Mouse (Mus musculus) thymus, postnatal 25 days (tissue): ENCODE measurements around the gene Copz2.
"Not testable (repeated sequence)": the region's sequence is repeated elsewhere in the genome, so short reads cannot be mapped to it uniquely, and the experiment has no call there.

Source experiments
- DNase-seq: peaks from one replicate; pipeline ENCODE4 v3.0.0; 2022

The Copz2 gene

DNA sequence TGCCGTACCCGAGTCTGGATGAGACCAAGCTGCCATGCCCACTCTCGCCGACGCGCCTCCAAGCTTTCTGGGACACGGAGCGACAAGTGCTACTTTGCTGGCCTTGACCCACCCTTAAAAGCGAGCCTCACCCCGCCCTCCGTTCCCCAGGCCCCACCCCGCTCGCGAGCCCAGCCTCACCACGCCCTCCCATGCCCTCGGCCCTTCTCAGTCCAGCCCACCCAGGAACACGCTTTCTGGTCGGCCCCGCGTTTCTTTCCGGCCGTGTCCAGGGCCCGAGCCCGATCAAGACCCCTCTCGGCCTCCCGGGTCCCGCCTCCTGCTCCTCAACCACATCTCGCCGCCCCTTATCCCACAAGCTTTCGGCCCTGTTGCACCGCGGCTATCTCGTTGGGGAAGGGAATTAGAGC, 20.3 kb upstream of the Copz2 start:
- DNase-seq: peak; percentile 74

DNA sequence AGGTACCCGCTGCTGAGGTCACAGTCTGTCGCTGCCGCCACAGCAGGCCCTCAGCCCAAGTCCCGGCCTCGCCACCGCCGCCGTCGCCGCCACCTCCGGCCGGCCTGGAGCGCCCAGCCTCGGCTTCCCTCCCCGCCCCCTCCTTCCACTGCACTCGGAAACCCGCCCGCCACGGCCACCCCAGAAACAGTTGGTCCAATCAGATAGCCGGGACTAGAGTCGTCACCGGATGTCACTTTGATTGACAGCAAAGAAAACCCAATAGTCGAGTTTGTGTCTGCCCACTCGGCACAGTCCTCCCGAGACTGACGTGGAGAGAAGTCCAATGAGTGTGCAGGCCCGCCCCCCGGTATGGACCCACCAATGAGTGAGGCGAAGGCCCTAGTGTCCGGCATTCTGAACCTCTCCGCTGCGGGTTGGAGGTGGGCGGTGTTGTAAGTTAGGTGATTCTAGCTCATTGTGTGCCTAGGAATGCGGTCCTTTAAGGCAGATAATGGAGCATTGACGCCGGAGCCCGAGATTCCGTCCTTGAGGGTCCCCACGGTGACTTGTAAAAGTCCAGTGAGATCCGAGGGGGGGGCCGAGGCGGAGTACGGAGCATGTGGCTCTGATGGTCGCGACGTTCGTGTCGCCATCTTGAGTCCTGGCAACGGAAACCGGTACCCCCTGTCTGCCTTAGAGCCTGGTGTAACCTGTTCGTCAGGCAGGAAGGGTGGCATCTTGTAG, 19.7 kb upstream of the Copz2 start, which contains the start of gene Nfe2l1:
Nfe2l1 (minus strand) TSS at position 156 of the 726 bp plus-strand sequence.
- peak; percentile 96 for DNase-seq

DNA sequence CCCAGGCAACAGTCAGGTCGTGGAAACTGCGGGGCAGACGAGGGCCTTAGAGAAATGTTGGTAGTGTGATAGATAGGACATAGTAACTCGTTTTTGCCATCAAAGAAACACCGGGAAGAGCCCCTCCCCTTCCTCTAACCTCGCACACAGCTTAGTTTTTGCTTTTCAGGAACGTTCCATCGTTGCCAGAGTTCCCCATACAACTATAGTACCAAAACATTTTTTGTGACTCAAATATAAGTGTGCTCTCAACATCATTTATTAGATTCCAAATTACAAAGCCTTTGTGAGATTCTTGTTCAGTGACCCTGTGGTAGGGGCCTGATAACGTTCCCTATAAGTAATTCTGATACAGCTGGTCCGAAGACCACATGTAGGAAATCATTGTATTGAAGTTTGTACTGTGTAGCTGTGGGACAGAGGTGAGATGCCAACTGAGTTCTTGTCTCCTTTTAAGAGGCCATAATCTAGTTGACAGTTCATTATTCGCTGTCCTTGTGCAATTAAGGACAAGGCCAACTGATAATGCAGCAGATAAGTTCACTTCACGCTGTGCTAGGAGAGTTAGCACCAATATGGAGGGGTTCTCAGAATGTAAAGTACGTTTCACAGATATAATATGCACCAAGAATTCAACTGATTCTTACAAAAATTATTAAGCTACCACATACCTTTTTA, 19.0 kb upstream of the Copz2 start:
- DNase-seq: no peak

GRCm38 (mm10) chr11:96831516-96831915, 18.2 kb upstream of the Copz2 start:
- no peak for DNase-seq

DNA sequence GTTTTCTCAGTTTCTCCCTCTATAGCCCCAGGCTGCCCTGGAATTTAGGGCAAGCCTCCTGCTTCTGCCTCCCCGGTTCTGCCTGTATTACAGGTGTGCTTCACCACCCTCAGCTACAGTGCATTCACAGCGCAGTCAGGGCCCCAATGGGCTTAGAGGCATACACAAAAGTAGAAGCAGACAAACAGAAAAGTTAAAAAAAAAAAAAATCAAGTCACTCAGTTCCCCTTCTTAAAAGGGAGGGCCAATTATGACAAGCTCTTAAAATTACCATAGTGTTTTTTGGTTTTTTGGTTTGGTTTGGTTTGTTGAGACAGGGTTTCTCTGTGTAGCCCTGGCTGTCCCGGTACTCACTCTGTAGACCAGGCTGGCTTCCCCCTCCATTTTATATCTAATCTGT, 17.1 kb upstream of the Copz2 start:
- no peak for DNase-seq

DNA sequence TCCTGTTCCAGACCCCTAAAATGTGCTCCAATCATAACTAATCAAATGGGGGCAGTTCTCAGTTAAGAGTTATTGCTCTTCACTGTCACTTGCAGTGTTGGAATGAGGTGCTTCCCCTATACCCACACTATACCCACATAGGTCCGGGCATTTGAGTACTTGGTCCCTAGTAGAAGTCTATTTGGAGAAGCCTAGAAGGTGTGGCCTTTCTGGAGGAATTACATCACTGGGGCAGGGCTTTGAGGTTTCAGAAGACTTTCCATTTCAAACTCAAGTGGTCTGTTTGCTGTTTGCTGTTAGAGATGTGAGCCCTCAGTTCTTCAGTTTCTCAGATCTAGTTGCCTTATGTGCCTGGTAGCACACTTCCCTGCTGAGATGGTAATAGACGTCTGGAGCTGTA, 16.7 kb upstream of the Copz2 start:
- DNase-seq: no peak

DNA sequence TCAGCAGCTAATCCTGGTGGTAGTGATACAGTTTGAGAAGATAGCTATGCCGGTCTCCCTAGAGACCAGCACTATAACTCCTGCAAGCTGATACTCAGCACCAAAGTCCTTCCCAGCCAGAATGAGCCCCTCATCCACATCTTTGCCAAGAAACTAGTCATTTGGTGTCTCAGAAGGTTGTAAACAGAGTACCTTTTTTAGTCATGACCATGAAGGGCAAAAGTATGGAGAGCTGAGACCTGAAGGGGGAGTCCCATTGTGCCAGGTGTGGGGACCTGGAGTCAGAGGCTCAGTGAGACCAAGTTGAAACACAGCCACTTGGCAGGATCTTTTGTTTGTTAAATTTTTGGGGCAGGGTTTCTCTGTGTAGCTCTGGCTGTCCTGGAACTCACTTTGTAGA, 15.5 kb upstream of the Copz2 start:
- DNase-seq: no peak

- no peak for DNase-seq
Measured at GRCm38 (mm10) chr11:96837298-96837697, 12.4 kb upstream of the Copz2 start.

DNA sequence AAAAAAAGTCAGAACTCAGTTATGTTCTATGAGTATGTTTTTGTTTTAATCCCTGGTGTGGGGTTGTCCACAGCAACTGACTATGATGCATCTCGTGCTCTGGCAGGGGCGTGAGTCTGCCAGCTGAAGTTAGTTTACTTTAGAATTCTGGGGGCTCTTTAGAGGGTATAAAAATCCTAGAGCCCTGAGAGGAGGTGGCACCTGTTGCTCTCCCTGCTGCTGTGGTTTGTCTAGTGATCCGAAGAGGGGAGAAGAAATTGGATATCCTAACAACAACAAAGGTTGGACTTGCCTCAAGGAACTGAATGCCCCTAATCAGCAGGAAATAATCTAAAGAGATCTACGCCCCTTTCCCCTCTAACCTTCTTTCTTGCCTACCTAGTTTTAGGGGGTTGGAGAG, 11.3 kb upstream of the Copz2 start:
- DNase-seq: no peak

- no peak for DNase-seq
Measured at GRCm38 (mm10) chr11:96839428-96839827, 10.2 kb upstream of the Copz2 start.

- no peak for DNase-seq
Measured at GRCm38 (mm10) chr11:96839877-96840276, 9.8 kb upstream of the Copz2 start.

- no peak for DNase-seq
Measured at GRCm38 (mm10) chr11:96840290-96840689, 9.4 kb upstream of the Copz2 start.

DNA sequence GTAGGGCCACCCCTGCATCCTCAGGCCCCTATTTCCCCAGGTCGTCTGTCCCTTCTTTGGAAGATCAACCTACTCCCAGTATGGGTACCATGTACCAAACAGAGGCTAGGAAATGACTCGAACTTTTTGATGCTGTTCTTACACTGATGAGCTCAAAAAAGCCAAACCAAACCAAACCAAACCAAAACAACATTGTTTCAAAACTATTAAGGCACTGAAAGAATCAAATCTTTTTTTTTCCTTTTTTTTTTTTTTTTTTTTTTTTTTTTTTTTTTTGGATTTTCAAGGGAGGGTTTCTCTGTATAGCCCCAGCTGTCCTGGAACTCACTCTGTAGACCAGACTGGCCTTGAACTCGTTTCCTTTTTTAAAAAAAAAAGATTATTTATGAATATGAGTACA, 6.0 kb upstream of the Copz2 start:
- DNase-seq: no peak

GRCm38 (mm10) chr11:96847240-96847639, 2.4 kb upstream of the Copz2 start:
- no peak for DNase-seq

GRCm38 (mm10) chr11:96848694-96849093, 976 bp upstream of the Copz2 start:
- DNase-seq: no peak

DNA sequence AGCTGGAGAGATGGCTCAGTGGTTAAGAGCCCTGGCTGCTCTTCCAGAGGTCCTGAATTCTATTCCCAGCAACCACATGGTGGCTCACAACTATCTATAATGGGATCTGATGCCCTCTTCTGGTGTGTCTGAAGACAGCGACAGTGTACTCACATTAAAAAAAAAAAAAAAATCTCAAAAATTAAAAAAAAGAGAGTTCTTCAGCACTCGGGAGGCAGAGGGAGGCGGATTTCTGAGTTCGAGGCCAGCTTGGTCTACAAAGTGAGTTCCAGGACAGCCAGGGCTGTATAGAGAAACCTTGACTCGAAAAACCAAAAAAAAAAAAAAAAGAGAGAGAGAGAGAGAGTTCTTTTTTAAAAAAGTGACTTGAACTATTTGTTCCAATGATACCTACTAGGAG, 525 bp upstream of the Copz2 start:
- DNase-seq: not testable (repeated sequence)

DNA sequence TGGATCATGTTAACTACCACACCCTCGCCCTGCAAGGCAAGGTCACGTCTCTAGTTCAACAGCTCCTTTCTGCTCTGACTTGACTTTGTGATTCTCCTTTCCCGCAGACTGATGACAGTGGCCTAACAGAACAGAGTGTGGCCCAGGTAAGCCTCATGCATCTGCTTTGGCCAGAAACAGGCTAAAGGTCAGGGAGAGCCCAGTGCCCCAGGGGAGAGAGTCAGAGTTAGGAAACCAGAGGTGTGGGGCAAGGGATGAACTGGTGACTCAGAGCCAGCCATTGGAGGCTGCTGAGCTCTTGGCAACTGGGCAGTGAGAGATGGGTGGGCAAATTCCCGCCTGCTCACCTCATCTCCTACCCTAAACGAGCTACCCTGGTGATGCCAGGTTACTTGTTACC, 7.8 kb downstream of the Copz2 start:
- no peak for DNase-seq

DNA sequence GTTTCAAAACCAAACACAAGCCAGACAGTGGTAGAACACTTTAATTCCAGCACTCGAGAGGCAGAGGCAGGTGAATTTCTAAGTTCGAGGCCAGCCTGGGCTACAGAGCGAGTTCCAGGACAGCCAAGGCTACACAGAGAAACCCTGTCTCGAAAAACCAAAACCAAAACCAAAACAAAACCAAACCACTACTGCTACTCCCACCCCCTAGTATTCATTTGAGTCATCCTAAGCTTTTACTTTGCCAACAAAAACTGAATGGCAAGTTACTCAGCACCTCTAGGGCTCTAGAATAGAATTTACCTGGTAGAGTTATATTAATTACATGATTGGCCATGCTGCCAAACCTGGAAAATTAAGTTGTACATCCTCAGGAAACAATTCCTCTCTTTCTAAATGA, 10.0 kb downstream of the Copz2 start:
- DNase-seq: no peak

GRCm38 (mm10) chr11:96860564-96860963, 10.9 kb downstream of the Copz2 start:
- DNase-seq: peak; percentile 62

- DNase-seq: no peak
Measured at GRCm38 (mm10) chr11:96861446-96861845, 11.8 kb downstream of the Copz2 start.

GRCm38 (mm10) chr11:96861878-96862289, 12.2 kb downstream of the Copz2 start:
- peak; percentile 96 for DNase-seq

DNA sequence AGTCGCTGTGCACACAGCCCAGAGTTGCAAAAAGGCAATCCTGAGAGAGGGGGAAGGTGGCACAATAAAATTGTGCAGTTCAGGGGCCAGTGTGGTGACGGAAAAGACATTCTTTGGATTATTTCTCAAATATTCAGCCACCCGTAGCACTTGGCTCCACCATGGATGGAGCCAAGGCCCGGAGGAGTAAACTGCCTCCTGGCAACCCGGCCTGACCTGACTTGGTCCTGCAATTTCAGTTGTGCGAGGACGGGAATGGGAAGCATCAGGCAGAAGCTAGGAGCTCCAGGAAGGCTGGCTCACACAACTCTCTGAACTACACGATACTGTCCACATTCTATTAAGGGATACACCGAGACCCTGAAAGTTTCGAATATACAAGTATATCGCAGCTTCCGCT, 12.9 kb downstream of the Copz2 start:
- no peak for DNase-seq

DNA sequence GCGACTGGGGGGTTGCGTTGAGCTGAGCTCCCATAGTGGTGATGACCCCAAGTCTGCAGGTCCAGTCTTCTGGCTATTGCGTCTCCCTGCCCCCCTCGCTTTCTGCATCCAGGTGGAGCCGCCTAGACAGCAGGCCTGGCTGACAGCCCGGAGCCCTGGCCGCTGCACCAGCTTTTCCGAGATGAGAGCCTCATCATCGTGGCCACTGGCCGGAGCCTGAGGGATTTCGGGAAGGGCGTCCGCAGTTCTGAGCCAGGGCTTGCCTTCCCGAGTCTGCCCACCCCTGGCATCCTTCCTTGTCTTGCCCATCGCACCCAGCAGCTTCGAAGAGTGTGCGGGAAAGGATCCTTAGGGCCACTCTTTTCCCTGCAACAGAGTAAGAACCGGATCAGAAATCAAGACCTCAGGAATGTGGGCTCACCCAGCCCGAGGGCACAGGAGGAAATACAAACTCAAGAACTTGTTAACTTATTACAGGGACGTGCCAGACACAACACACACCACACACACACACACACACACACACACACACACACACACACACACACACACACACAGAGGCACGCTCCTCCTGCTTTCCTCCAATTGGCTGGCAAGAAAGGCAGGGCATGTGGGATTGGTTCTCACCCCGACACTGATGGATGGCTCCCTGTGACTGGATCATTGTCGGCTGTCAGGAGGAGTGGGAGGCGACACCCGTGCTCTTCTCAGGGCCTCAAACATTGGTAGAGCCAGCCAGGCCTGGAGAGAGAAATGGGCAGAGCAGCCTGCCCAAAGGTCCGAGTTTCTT, 13.7 kb downstream of the Copz2 start:
- no peak for DNase-seq

DNA sequence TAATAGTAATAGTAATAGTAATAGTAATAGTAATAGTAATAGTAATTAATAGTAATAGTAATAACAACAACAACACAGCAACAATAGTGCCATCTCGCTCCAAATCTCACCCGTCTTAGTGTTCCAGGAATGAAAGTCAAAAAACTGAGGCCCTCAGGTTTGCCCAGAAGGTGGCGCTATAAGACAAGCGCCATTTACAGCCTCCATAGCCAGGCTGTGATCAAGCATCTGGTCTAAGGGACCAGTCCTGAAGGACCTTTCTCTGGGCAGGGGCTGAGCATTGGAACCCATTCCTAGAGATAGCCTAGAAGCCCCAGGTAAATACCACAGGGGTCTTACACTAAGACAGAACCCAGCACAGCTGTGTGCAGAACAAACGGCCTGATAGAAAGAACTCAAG, 17.5 kb downstream of the Copz2 start:
- peak; percentile 62 for DNase-seq
